Mouse (Mus musculus) forebrain, embryonic 12.5 days (tissue): ENCODE results near the gene Sdsl. TPM values are rescaled to one million over a fixed set of nuclear protein-coding genes. Genes with fewer than 3 reads are reported as not detected.
"Not testable (repeated sequence)": the region's sequence is repeated elsewhere in the genome, so short reads cannot be mapped to it uniquely, and the experiment has no call there.

Experiments used
- ATAC-seq: fragments of 200-750 bp; cut with Nextera tagmentation; 2 replicates; pipeline ENCODE4 v1.8.0; 2017; ENCODE audit warnings: moderate TSS enrichment; ENCODE audit not compliant: low FRiP score
- H3K27ac ChIP-seq: fragments of 300-500 bp; sonication (generic); 2 replicates; pipeline ENCODE4 v1.5.1; 2016; ENCODE audit warnings: mild to moderate bottlenecking
- H3K27me3 ChIP-seq: fragments of 300-500 bp; sonication (generic); 2 replicates; pipeline ENCODE4 v1.6.1; 2016; ENCODE audit warnings: mild to moderate bottlenecking
- H3K36me3 ChIP-seq: fragments of 300-500 bp; sonication (generic); replicated peaks from 2 replicates; pipeline ENCODE4 v1.6.1; 2016; ENCODE audit warnings: mild to moderate bottlenecking
- H3K4me1 ChIP-seq: fragments of 300-500 bp; sonication (generic); 2 replicates; pipeline ENCODE4 v1.6.1; 2016
- H3K4me2 ChIP-seq: fragments of 300-500 bp; sonication (generic); 2 replicates; pipeline ENCODE4 v1.6.1; 2016; ENCODE audit warnings: mild to moderate bottlenecking, moderate library complexity
- H3K4me3 ChIP-seq: fragments of 300-500 bp; sonication (generic); replicated peaks from 2 replicates; pipeline ENCODE4 v1.5.1; 2016; ENCODE audit warnings: mild to moderate bottlenecking
- H3K9ac ChIP-seq: fragments of 300-500 bp; sonication (generic); 2 replicates; pipeline ENCODE4 v1.6.1; 2016; ENCODE audit warnings: mild to moderate bottlenecking
- H3K9me3 ChIP-seq: fragments of 300-500 bp; sonication (generic); 2 replicates; pipeline ENCODE4 v1.6.1; 2016
- WGBS: fragments of 180-500 bp; shearing (Covaris S2); methylation state at CpG from one replicate; pipeline ENCODE4 v1.1.7; 2016; 5-methylcytosine and 5-hydroxymethylcytosine counted together
- polyA plus RNA-seq: library from polyadenylated mRNA; unstranded; fragments of >200 nt; fragmentation: Nextera tagmentation; extraction: Ambion mirVana; gene quantifications from 2 replicates; pipeline ENCODE4 v1.2.1, GENCODE M21; 2016

The Sdsl gene
- polyA plus RNA-seq, 1 experiment from 2014 or later: 4.5 TPM

GRCm38 (mm10) chr5:120505368-120505767 lies 32.8 kb upstream of the Sdsl start:
- peak; percentile 27; the same call in 1 of the 2 replicates for ATAC-seq
- Histone ChIP-seq H3K27me3 (no peaks in the 10 kb centered on the region), H3K9me3 (no peaks in the 10 kb centered on the region), H3K4me3 (no peak overlapping the region), H3K4me1 (peaks cover 20% of the 10 kb centered on the region), H3K4me2 (0 out of 2 replicates have a peak overlapping the region, but pooled peaks have one; percentile 17), H3K36me3 (no peaks in the 10 kb centered on the region), H3K27ac (no peak overlapping the region), H3K9ac (no peak overlapping the region)
- WGBS: 19% methylated on average over 16 of the region's 16 CpGs

GRCm38 (mm10) chr5:120503144-120503795 lies 30.7 kb upstream of the Sdsl start, which contains the start of gene Plbd2:
Gene Plbd2 (minus strand): TSS chr5:120503625.
- Histone ChIP-seq H3K36me3 (peaks cover 7% of the 10 kb centered on the region; the same call in 1 of the 2 replicates), H3K4me1 (peaks cover 18% of the 10 kb centered on the region), H3K9me3 (no peaks in the 10 kb centered on the region), H3K9ac (peak within 1 kb of the TSS; percentile 89), H3K27me3 (no peaks in the 10 kb centered on the region), H3K4me2 (peak within 1 kb of the TSS; percentile 97), H3K27ac (no peak within 1 kb of the TSS), H3K4me3 (peak within 1 kb of the TSS; percentile 90)
- under 1% methylated on average over 53 of the region's 55 CpGs for WGBS
- peak; percentile 84 for ATAC-seq

- Histone ChIP-seq H3K27ac (no peak overlapping the region), H3K4me2 (peak overlapping the region; percentile 97), H3K9me3 (no peaks in the 10 kb centered on the region), H3K27me3 (no peaks in the 10 kb centered on the region), H3K9ac (peak overlapping the region; percentile 89), H3K4me3 (peak overlapping the region; percentile 90), H3K4me1 (peaks cover 18% of the 10 kb centered on the region), H3K36me3 (peaks cover 9% of the 10 kb centered on the region; the same call in 1 of the 2 replicates)
- WGBS: 9% methylated on average over 12 of the region's 12 CpGs
- ATAC-seq: no peak
Measured at GRCm38 (mm10) chr5:120502675-120503143, 30.1 kb upstream of the Sdsl start.

- Histone ChIP-seq H3K27me3 (no peaks in the 10 kb centered on the region), H3K27ac (no peak overlapping the region), H3K9ac (peak overlapping the region; percentile 89; the same call in 1 of the 2 replicates), H3K4me3 (peak overlapping the region; percentile 90), H3K4me2 (peak overlapping the region; percentile 97), H3K4me1 (peaks cover 18% of the 10 kb centered on the region), H3K36me3 (peaks cover 9% of the 10 kb centered on the region; the same call in 1 of the 2 replicates), H3K9me3 (no peaks in the 10 kb centered on the region)
- 72% methylated on average over 9 of the region's 9 CpGs for WGBS
- no peak for ATAC-seq
Measured at GRCm38 (mm10) chr5:120502147-120502621, 29.6 kb upstream of the Sdsl start.

GRCm38 (mm10) chr5:120500609-120501008 lies 28.0 kb upstream of the Sdsl start:
- peaks cover 17% of the 10 kb centered on the region for H3K4me1 ChIP-seq
- not testable (repeated sequence) for H3K4me3 ChIP-seq, H3K9me3 ChIP-seq, H3K27ac ChIP-seq, H3K27me3 ChIP-seq, ATAC-seq, H3K4me2 ChIP-seq, H3K9ac ChIP-seq, H3K36me3 ChIP-seq
- 90% methylated on average over 9 of the region's 9 CpGs for WGBS

- 84% methylated on average over 4 of the region's 4 CpGs for WGBS
- Histone ChIP-seq H3K4me2 (no peak overlapping the region), H3K27ac (no peak overlapping the region), H3K9me3 (no peaks in the 10 kb centered on the region), H3K36me3 (peaks cover 9% of the 10 kb centered on the region), H3K27me3 (no peaks in the 10 kb centered on the region), H3K9ac (no peak overlapping the region), H3K4me1 (peaks cover 13% of the 10 kb centered on the region), H3K4me3 (no peak overlapping the region)
- ATAC-seq: no peak
Measured at GRCm38 (mm10) chr5:120499202-120499601, 26.6 kb upstream of the Sdsl start.

GRCm38 (mm10) chr5:120497071-120497470 lies 24.5 kb upstream of the Sdsl start:
- no peak overlapping the region for H3K9ac ChIP-seq
- H3K4me2 ChIP-seq: no peak overlapping the region
- no peak overlapping the region for H3K27ac ChIP-seq
- no peaks in the 10 kb centered on the region for H3K27me3 ChIP-seq
- 88% methylated on average over 3 of the region's 3 CpGs for WGBS
- no peak for ATAC-seq
- no peaks in the 10 kb centered on the region for H3K9me3 ChIP-seq
- no peak overlapping the region for H3K4me3 ChIP-seq
- peaks cover 4% of the 10 kb centered on the region for H3K4me1 ChIP-seq
- peaks cover 16% of the 10 kb centered on the region for H3K36me3 ChIP-seq

GRCm38 (mm10) chr5:120495703-120496226 lies 23.2 kb upstream of the Sdsl start:
- Histone ChIP-seq H3K4me1 (no peaks in the 10 kb centered on the region), H3K4me2 (no peak overlapping the region), H3K27me3 (no peaks in the 10 kb centered on the region), H3K4me3 (no peak overlapping the region), H3K36me3 (peaks cover 19% of the 10 kb centered on the region), H3K9ac (no peak overlapping the region), H3K9me3 (no peaks in the 10 kb centered on the region), H3K27ac (no peak overlapping the region)
- WGBS: 88% methylated on average over 13 of the region's 13 CpGs
- ATAC-seq: no peak

- H3K36me3 ChIP-seq: peaks cover 19% of the 10 kb centered on the region
- H3K4me2 ChIP-seq: no peak overlapping the region
- no peak overlapping the region for H3K9ac ChIP-seq
- no peak overlapping the region for H3K27ac ChIP-seq
- ATAC-seq: no peak
- WGBS: 79% methylated on average over 10 of the region's 10 CpGs
- no peaks in the 10 kb centered on the region for H3K27me3 ChIP-seq
- no peaks in the 10 kb centered on the region for H3K4me1 ChIP-seq
- H3K4me3 ChIP-seq: no peak overlapping the region
- H3K9me3 ChIP-seq: no peaks in the 10 kb centered on the region
Measured at GRCm38 (mm10) chr5:120495064-120495702, 22.6 kb upstream of the Sdsl start.

- Histone ChIP-seq H3K4me2 (no peak overlapping the region), H3K9ac (no peak overlapping the region), H3K9me3 (no peaks in the 10 kb centered on the region), H3K4me1 (no peaks in the 10 kb centered on the region), H3K27ac (no peak overlapping the region), H3K27me3 (no peaks in the 10 kb centered on the region), H3K4me3 (no peak overlapping the region), H3K36me3 (peaks cover 24% of the 10 kb centered on the region)
- 85% methylated on average over 9 of the region's 9 CpGs for WGBS
- no peak for ATAC-seq
Measured at GRCm38 (mm10) chr5:120493873-120494395, 21.3 kb upstream of the Sdsl start.

GRCm38 (mm10) chr5:120493440-120493839 lies 20.8 kb upstream of the Sdsl start:
- Histone ChIP-seq H3K4me3 (no peak overlapping the region), H3K4me1 (no peaks in the 10 kb centered on the region), H3K27me3 (no peaks in the 10 kb centered on the region), H3K36me3 (peaks cover 21% of the 10 kb centered on the region), H3K9me3 (no peaks in the 10 kb centered on the region), H3K27ac (no peak overlapping the region), H3K9ac (no peak overlapping the region), H3K4me2 (no peak overlapping the region)
- no peak for ATAC-seq
- 94% methylated on average over 6 of the region's 6 CpGs for WGBS

GRCm38 (mm10) chr5:120492437-120492836 lies 19.8 kb upstream of the Sdsl start:
- ATAC-seq: no peak
- Histone ChIP-seq H3K36me3 (peaks cover 20% of the 10 kb centered on the region), H3K4me3 (no peak overlapping the region), H3K4me1 (no peaks in the 10 kb centered on the region), H3K27me3 (no peaks in the 10 kb centered on the region), H3K4me2 (no peak overlapping the region), H3K9me3 (no peaks in the 10 kb centered on the region), H3K27ac (no peak overlapping the region), H3K9ac (no peak overlapping the region)
- WGBS: 53% methylated on average over 11 of the region's 11 CpGs
